Mouse (Mus musculus) kidney, postnatal 0 days (tissue): ENCODE measurements at regions not wholly inside any gene's neighbourhood (a gene's known extent, or its start where the extent isn't known, plus 50 kb on each side); places are given as distances from the start of the nearest gene placed in this dataset.

Source experiments
- ATAC-seq: fragments of 200-750 bp; cut with Nextera tagmentation; replicated peaks from 2 replicates; pipeline ENCODE4 v1.8.0; 2017; ENCODE audit warnings: low read depth, moderate number of reproducible peaks, moderate TSS enrichment, moderate library complexity; ENCODE audit not compliant: low FRiP score
- DNase-seq: peaks from one replicate; pipeline ENCODE4 v3.0.0-alpha.2; 2016; ENCODE audit warnings: low spot score
- H3K27ac ChIP-seq: fragments of 300-500 bp; sonication (generic); 2 replicates; pipeline ENCODE4 v1.5.1; 2014; ENCODE audit warnings: mild to moderate bottlenecking
- H3K27me3 ChIP-seq: fragments of 300-500 bp; sonication (generic); 2 replicates; pipeline ENCODE4 v1.6.1; 2014; ENCODE audit warnings: low read length, mixed read lengths; ENCODE audit not compliant: insufficient read depth
- H3K36me3 ChIP-seq: fragments of 300-500 bp; sonication (generic); 2 replicates; pipeline ENCODE4 v1.6.1; 2014; ENCODE audit warnings: low read length, mixed read lengths; ENCODE audit not compliant: insufficient read depth
- H3K4me1 ChIP-seq: fragments of 300-500 bp; sonication (generic); replicated peaks from 2 replicates; pipeline ENCODE4 v1.6.1; 2014; ENCODE audit warnings: antibody characterized with exemption, low read length, mixed read lengths; ENCODE audit not compliant: insufficient read depth
- H3K4me2 ChIP-seq: fragments of 300-500 bp; sonication (generic); 2 replicates; pipeline ENCODE4 v1.6.1; 2014; ENCODE audit warnings: mild to moderate bottlenecking, low read length, moderate library complexity, mixed read lengths
- H3K4me3 ChIP-seq: fragments of 300-500 bp; sonication (generic); replicated peaks from 2 replicates; pipeline ENCODE4 v1.5.1; 2014; ENCODE audit warnings: low read depth, low read length
- H3K9ac ChIP-seq: fragments of 300-500 bp; sonication (generic); 2 replicates; pipeline ENCODE4 v1.6.1; 2014; ENCODE audit warnings: low read depth, low read length
- H3K9me3 ChIP-seq: fragments of 300-500 bp; sonication (generic); replicated peaks from 2 replicates; pipeline ENCODE4 v1.6.1; 2016; ENCODE audit warnings: low read length, inconsistent platforms, mixed read lengths
- CTCF ChIP-seq: IDR thresholded peaks from 2 replicates; pipeline ENCODE4 v1.5.1; 2016; ENCODE audit warnings: antibody characterized with exemption, low read depth, mild to moderate bottlenecking, moderate library complexity
- WGBS: fragments of 180-500 bp; shearing (Covaris S2); extraction: QIAGEN DNeasy Blood & Tissue Kit; methylation state at CpG from one replicate; pipeline ENCODE4 v1.1.7; 2014; 5-methylcytosine and 5-hydroxymethylcytosine counted together

DNA sequence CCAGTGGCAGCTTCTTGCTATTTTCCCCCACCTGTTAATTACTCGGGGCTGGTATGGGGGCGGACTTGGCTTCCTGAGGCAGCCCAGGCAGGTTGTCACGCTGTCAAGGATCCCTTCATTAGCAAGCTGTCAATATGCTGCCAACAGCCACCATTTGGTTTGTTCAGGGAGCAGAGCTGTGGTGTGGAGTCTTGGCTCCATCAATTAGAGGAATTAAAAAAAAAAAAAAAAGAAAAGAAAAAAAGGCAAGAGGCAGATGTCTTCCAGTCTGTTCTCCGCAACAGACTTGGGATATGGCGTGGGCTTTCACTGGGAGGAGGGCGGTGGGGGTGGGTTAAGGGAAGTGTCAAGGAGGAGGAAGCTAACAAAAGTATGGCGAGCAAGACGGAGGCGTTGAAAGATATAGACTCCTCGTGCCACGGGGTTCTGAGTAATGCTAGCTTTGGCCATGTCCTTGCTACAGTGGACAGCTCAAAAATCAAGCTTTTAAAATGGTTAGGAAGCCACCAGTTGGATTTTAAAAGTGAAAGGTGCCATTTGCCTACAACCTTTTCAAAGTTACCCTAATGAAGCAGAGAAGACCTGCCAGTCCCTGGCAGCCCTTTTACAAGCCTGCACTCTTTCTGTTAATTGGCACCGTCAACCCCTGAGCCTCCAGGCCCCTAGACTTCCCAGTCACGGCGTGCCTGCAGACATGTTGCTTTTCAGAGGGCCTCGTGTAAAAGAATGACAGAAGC is 530.7 kb downstream of the Pdcd6ip start:
- H3K4me1 ChIP-seq = no peaks in the 10 kb centered on the region
- H3K9me3 ChIP-seq = no peaks in the 10 kb centered on the region
- no peak overlapping the region for H3K4me3 ChIP-seq
- H3K27ac ChIP-seq = no peak overlapping the region
- DNase-seq (no peak), ATAC-seq (no peak)
- WGBS = 27% methylated on average over 15 of the region's 15 CpGs
- H3K4me2 ChIP-seq = no peak overlapping the region
- no peak for TF ChIP-seq CTCF
- H3K27me3 ChIP-seq = no peaks in the 10 kb centered on the region
- H3K9ac ChIP-seq = no peak overlapping the region
- no peaks in the 10 kb centered on the region for H3K36me3 ChIP-seq

GRCm38 (mm10) chr9:113171767-113172405 is 536.2 kb downstream of the Pdcd6ip start:
- H3K4me3 ChIP-seq = no peak overlapping the region
- 89% methylated on average over 5 of the region's 5 CpGs for WGBS
- no peak for DNase-seq
- H3K27ac ChIP-seq = no peak overlapping the region
- no peaks in the 10 kb centered on the region for H3K36me3 ChIP-seq
- no peak for ATAC-seq
- H3K27me3 ChIP-seq = no peaks in the 10 kb centered on the region
- H3K9ac ChIP-seq = no peak overlapping the region
- TF ChIP-seq CTCF = no peak
- H3K4me2 ChIP-seq = no peak overlapping the region
- no peaks in the 10 kb centered on the region for H3K4me1 ChIP-seq
- no peaks in the 10 kb centered on the region for H3K9me3 ChIP-seq

GRCm38 (mm10) chr9:113162897-113163874 is 544.9 kb downstream of the Pdcd6ip start:
- Histone ChIP-seq H3K4me2 (no peak overlapping the region), H3K36me3 (no peaks in the 10 kb centered on the region), H3K9me3 (no peaks in the 10 kb centered on the region), H3K27ac (no peak overlapping the region), H3K4me1 (no peaks in the 10 kb centered on the region), H3K27me3 (no peaks in the 10 kb centered on the region), H3K4me3 (no peak overlapping the region), H3K9ac (no peak overlapping the region)
- WGBS = 80% methylated on average over 12 of the region's 12 CpGs
- no peak for TF ChIP-seq CTCF
- ATAC-seq (no peak), DNase-seq (no peak)

DNA sequence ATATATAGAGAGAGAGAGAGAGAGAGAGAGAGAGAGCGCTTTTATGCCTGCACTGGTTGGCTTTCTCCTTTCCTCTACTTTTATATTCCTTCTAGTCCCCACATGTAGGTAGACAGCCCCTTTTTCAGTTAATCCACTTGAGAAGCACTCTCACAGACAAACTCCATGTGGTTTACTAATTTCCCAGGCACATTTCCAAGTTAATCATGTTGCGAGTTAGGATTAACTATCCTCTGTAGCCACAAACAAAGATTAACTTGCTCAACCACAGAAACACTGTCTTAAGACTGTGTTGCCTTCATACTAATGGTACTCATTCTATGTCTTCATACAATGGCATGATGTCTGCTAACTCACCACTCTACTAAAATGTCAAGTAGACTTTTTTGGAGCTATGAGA is 548.0 kb downstream of the Pdcd6ip start:
- H3K36me3 ChIP-seq = no peaks in the 10 kb centered on the region
- no peaks in the 10 kb centered on the region for H3K27me3 ChIP-seq
- WGBS = 88% methylated on average over 2 of the region's 2 CpGs
- no peak overlapping the region for H3K4me3 ChIP-seq
- H3K9ac ChIP-seq = no peak overlapping the region
- H3K4me1 ChIP-seq = no peaks in the 10 kb centered on the region
- TF ChIP-seq CTCF = no peak
- DNase-seq (no peak), ATAC-seq (no peak)
- no peak overlapping the region for H3K4me2 ChIP-seq
- no peak overlapping the region for H3K27ac ChIP-seq
- no peaks in the 10 kb centered on the region for H3K9me3 ChIP-seq

DNA sequence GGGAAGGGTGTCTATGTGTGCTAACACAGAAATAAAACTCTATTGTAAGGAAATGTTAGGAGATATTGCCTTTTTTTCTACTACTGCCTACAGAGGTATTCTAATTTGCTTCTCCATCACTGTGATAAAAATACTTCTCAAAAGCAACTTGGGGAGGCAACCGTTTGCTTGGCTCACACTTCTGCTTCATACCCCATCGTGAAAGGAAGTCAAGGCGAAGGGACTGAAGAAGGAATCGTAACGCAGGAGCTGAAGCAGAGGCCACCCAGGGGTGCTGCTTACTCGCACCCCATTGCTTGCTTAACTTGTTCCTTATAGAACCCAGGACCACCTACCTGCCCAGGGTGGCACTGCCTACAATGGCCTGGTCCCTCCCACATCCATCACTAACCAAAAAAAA is 550.0 kb downstream of the Pdcd6ip start:
- ATAC-seq = no peak
- no peak overlapping the region for H3K4me2 ChIP-seq
- no peaks in the 10 kb centered on the region for H3K4me1 ChIP-seq
- no peak for TF ChIP-seq CTCF
- no peaks in the 10 kb centered on the region for H3K36me3 ChIP-seq
- H3K4me3 ChIP-seq = no peak overlapping the region
- no peak overlapping the region for H3K27ac ChIP-seq
- no peaks in the 10 kb centered on the region for H3K9me3 ChIP-seq
- no peaks in the 10 kb centered on the region for H3K27me3 ChIP-seq
- no peak for DNase-seq
- H3K9ac ChIP-seq = no peak overlapping the region
- WGBS = 91% methylated on average over 6 of the region's 6 CpGs

- no peak overlapping the region for H3K9ac ChIP-seq
- no peaks in the 10 kb centered on the region for H3K9me3 ChIP-seq
- no peaks in the 10 kb centered on the region for H3K4me1 ChIP-seq
- TF ChIP-seq CTCF = no peak
- H3K27ac ChIP-seq = no peak overlapping the region
- H3K27me3 ChIP-seq = no peaks in the 10 kb centered on the region
- 72% methylated on average over 17 of the region's 17 CpGs for WGBS
- ATAC-seq (no peak), DNase-seq (no peak)
- no peak overlapping the region for H3K4me3 ChIP-seq
- H3K36me3 ChIP-seq = no peaks in the 10 kb centered on the region
- no peak overlapping the region for H3K4me2 ChIP-seq
These were observed 550.5 kb downstream of the Pdcd6ip start for GRCm38 (mm10) chr9:113157474-113158076.
